20 mouse cellular contexts compared by ENCODE assay signal in genomic region chr8:111209874-111210273, GRCm38 (mm10). TPM values are rescaled to one million over a fixed set of nuclear protein-coding genes. Genes with fewer than 3 reads are reported as not detected.
DNase-seq lines count a peak whose midpoint lies in the region; ATAC-seq and TF ChIP-seq lines count a peak whose summit lies in the region.
"Had no signal": no experiment of that assay in that cellular context is flagged by ENCODE, and none has a peak within 500 bp of the region (broad histone marks: within the 10 kb centered on the region; RNA-seq: fewer than 3 reads in every experiment).

No protein-coding gene starts in this region.

- no peak for TF ChIP-seq POLR2A in kidney, adult 2 months (IDR thresholded peaks at IDR 0.05; ENCODE audit: low read depth, low read length)

- peaks cover 5% of the 10 kb centered on the region; the same call in 1 of the 2 replicates for H3K4me1 ChIP-seq in kidney, adult 2 months (ENCODE audit: control insufficient read depth, insufficient read depth, low read length)
- H3K4me1 ChIP-seq: neural tube, embryonic 12.5 days had no signal

- H3K27me3 ChIP-seq in kidney, adult 2 months (replicated peaks; ENCODE audit: control insufficient read depth, insufficient read depth, low read length), result no peaks in the 10 kb centered on the region
- H3K27me3 ChIP-seq: forebrain, embryonic 13.5 days; heart, embryonic 12.5 days; megakaryocyte, embryonic 14.5 days; neural tube, embryonic 12.5 days had no signal

- ATAC-seq in megakaryocyte progenitor cell, adult 5-6 weeks (replicated peaks; ENCODE audit: poor library complexity), result peak; percentile 49; the same call in 1 of the 2 replicates
- ATAC-seq: forebrain, embryonic 13.5 days; hindbrain, postnatal 0 days had no signal

- H3K4me3 ChIP-seq in kidney, adult 2 months (ENCODE audit: insufficient read depth, low read depth, low read length), result no peak overlapping the region
- H3K4me3 ChIP-seq: forebrain, embryonic 13.5 days; heart, embryonic 12.5 days; megakaryocyte, embryonic 14.5 days; neural tube, embryonic 12.5 days had no signal

- peak; percentile 23 for DNase-seq in kidney, adult 2 months
- DNase-seq in kidney, postnatal 36 days, result no peak
- DNase-seq in 3T3-L1 (ENCODE audit: low read depth, low spot score), result peak; percentile 85
- peak; percentile 36 for DNase-seq in MN1 (ENCODE audit: low spot score)
- no peak for DNase-seq in yolk sac, embryonic 10.5 days (ENCODE audit: low spot score)
- no peak for DNase-seq in layer of hippocampus, postnatal 14 days (ENCODE audit: low spot score in 2 of 2)
- DNase-seq: adrenal gland, postnatal 36 days; cerebellum, adult 9-10 months; embryo, embryonic 11 days; gastrocnemius, postnatal 36 days; kidney, adult 18-20 months; kidney, postnatal 4 days; lung, adult 18-20 months; right cerebral cortex, postnatal 25 days had no signal

- no peak overlapping the region for H3K27ac ChIP-seq in kidney, adult 2 months (ENCODE audit: insufficient read depth, low read depth, low read length)
- H3K27ac ChIP-seq: forebrain, embryonic 13.5 days; hindbrain, postnatal 0 days; neural tube, embryonic 12.5 days had no signal

- TF ChIP-seq CTCF in kidney, adult 2 months (conservative IDR thresholded peaks at IDR 0.05; ENCODE audit: insufficient read depth, insufficient read length, low read depth, low read length), result no peak

- H3K36me3 ChIP-seq in kidney, adult 2 months (ENCODE audit: control insufficient read depth, insufficient read depth, low read length), result no peaks in the 10 kb centered on the region
- H3K36me3 ChIP-seq: heart, embryonic 12.5 days; neural tube, embryonic 12.5 days had no signal

RNA-seq across cellular contexts. Expression of gene Glg1, which starts 49.1 kb away (rescaled TPM):
- 40.8 and 44.5 TPM in 2 replicates for polyA plus RNA-seq in kidney, adult 2 months (2012; rRNA removed)
- 43.0 and 47.1 TPM in 2 replicates for total RNA-seq in megakaryocyte progenitor cell, adult 5-6 weeks (2015)
- total RNA-seq in megakaryocyte progenitor cell, adult 5-6 weeks (2017), result 41.0 and 46.7 TPM in 2 replicates
- 100 to 1,000 TPM; 129 TPM for total RNA-seq in layer of hippocampus, postnatal 14 days (2021)

Comparison
In these comparisons a context has a peak if more than half of its experiments do, and no peak if none do; other contexts are left out.
1. DNase-seq: peak in kidney, adult 2 months (single experiment), 3T3-L1 (single experiment) and MN1 (single experiment); none in kidney, postnatal 36 days (0 of 2), yolk sac, embryonic 10.5 days (single experiment) and layer of hippocampus, postnatal 14 days (0 of 2).